Mouse (Mus musculus) ES-Bruce4 (cell line): ENCODE measurements around the gene Ksr1. TPM values are rescaled to one million over a fixed set of nuclear protein-coding genes. Genes with fewer than 3 reads are reported as not detected.

Source experiments
- H3K27ac ChIP-seq: 2 replicates; pipeline ENCODE4 v1.5.1; 2012; ENCODE audit warnings: low read length, inconsistent platforms; ENCODE audit not compliant: insufficient read depth
- H3K27me3 ChIP-seq: 2 replicates; pipeline ENCODE4 v1.6.1; 2012; ENCODE audit warnings: mild to moderate bottlenecking, low read length, inconsistent platforms; ENCODE audit not compliant: control insufficient read depth, poor library complexity, insufficient read depth, severe bottlenecking
- H3K36me3 ChIP-seq: 2 replicates; pipeline ENCODE4 v1.6.1; 2012; ENCODE audit warnings: inconsistent platforms, mild to moderate bottlenecking, low read length, moderate library complexity; ENCODE audit not compliant: control insufficient read depth, poor library complexity, insufficient read depth, severe bottlenecking
- H3K4me1 ChIP-seq: one replicate; pipeline ENCODE4 v1.8.1; 2011; ENCODE audit warnings: low read length; ENCODE audit not compliant: control insufficient read depth, insufficient read depth
- H3K4me3 ChIP-seq: 2 replicates; pipeline ENCODE4 v1.5.1; 2011; ENCODE audit warnings: low read depth, mild to moderate bottlenecking, low read length
- H3K9ac ChIP-seq: 2 replicates; pipeline ENCODE4 v1.6.1; 2012; ENCODE audit warnings: low read depth, mild to moderate bottlenecking, inconsistent platforms; ENCODE audit not compliant: poor library complexity, severe bottlenecking
- H3K9me3 ChIP-seq: replicated peaks from 2 replicates; pipeline ENCODE4 v1.6.1; 2012; ENCODE audit warnings: mild to moderate bottlenecking, low read length, inconsistent platforms; ENCODE audit not compliant: control insufficient read depth, poor library complexity, insufficient read depth, severe bottlenecking
- CTCF ChIP-seq: IDR thresholded peaks from one replicate; pipeline ENCODE4 v1.8.1; 2011; ENCODE audit warnings: low read depth, low read length
- EP300 ChIP-seq: IDR thresholded peaks from 2 replicates; pipeline ENCODE4 v1.6.1; 2011; ENCODE audit warnings: low read depth, low read length; ENCODE audit not compliant: insufficient read depth
- POLR2A ChIP-seq: IDR thresholded peaks from one replicate; pipeline ENCODE4 v1.8.1; 2011; ENCODE audit warnings: low read length; ENCODE audit not compliant: insufficient read depth
- polyA plus RNA-seq: library from polyadenylated mRNA; stranded (reverse); fragments of >200 nt; gene quantifications from 2 replicates; pipeline ENCODE4 v1.2.4, GENCODE M21; 2011; ENCODE audit warnings: low read depth; ENCODE audit not compliant: missing spikeins, insufficient read depth, insufficient read length

The Ksr1 gene
- polyA plus RNA-seq, 1 experiment, result 7.7 TPM

- no peaks in the 10 kb centered on the region for H3K9me3 ChIP-seq
- TF ChIP-seq CTCF (no peak), EP300 (no peak), POLR2A (no peak)
- H3K4me1 ChIP-seq, result peaks cover 6% of the 10 kb centered on the region
- peak overlapping the region; percentile 51 for H3K4me3 ChIP-seq
- no peaks in the 10 kb centered on the region for H3K27me3 ChIP-seq
- H3K27ac ChIP-seq, result no peak overlapping the region
- no peaks in the 10 kb centered on the region for H3K36me3 ChIP-seq
- peak overlapping the region; percentile 24 for H3K9ac ChIP-seq
Measured at GRCm38 (mm10) chr11:79016236-79016635, 130.0 kb downstream of the Ksr1 start.

- H3K9me3 ChIP-seq, result no peaks in the 10 kb centered on the region
- H3K27ac ChIP-seq, result no peak overlapping the region
- H3K36me3 ChIP-seq, result no peaks in the 10 kb centered on the region
- no peaks in the 10 kb centered on the region for H3K27me3 ChIP-seq
- peaks cover 6% of the 10 kb centered on the region for H3K4me1 ChIP-seq
- TF ChIP-seq EP300, result no peak
- no peak for TF ChIP-seq POLR2A
- no peak for TF ChIP-seq CTCF
- peak overlapping the region; percentile 51 for H3K4me3 ChIP-seq
- peak overlapping the region; percentile 24 for H3K9ac ChIP-seq
Measured at GRCm38 (mm10) chr11:79015660-79016215, 130.5 kb downstream of the Ksr1 start.

- peaks cover 3% of the 10 kb centered on the region for H3K4me1 ChIP-seq
- H3K9ac ChIP-seq, result peak overlapping the region; percentile 27; the same call in 1 of the 2 replicates
- no peak overlapping the region for H3K27ac ChIP-seq
- TF ChIP-seq EP300 (no peak), POLR2A (no peak), CTCF (no peak)
- no peaks in the 10 kb centered on the region for H3K9me3 ChIP-seq
- no peaks in the 10 kb centered on the region for H3K36me3 ChIP-seq
- H3K27me3 ChIP-seq, result no peaks in the 10 kb centered on the region
- 0 out of 2 replicates have a peak overlapping the region, but pooled peaks have one; percentile 3 for H3K4me3 ChIP-seq
Measured at GRCm38 (mm10) chr11:79014602-79015325, 131.4 kb downstream of the Ksr1 start.

GRCm38 (mm10) chr11:79013806-79014205, 132.4 kb downstream of the Ksr1 start:
- Histone ChIP-seq H3K27me3 (no peaks in the 10 kb centered on the region), H3K9ac (no peak overlapping the region), H3K36me3 (no peaks in the 10 kb centered on the region), H3K27ac (no peak overlapping the region), H3K9me3 (no peaks in the 10 kb centered on the region), H3K4me3 (no peak overlapping the region), H3K4me1 (peaks cover 3% of the 10 kb centered on the region)
- TF ChIP-seq POLR2A (no peak), EP300 (no peak), CTCF (no peak)

GRCm38 (mm10) chr11:79013056-79013455, 133.2 kb downstream of the Ksr1 start:
- H3K27ac ChIP-seq, result no peak overlapping the region
- H3K9ac ChIP-seq, result no peak overlapping the region
- TF ChIP-seq EP300 (no peak), CTCF (no peak), POLR2A (no peak)
- no peaks in the 10 kb centered on the region for H3K36me3 ChIP-seq
- H3K4me1 ChIP-seq, result peaks cover 6% of the 10 kb centered on the region
- no peak overlapping the region for H3K4me3 ChIP-seq
- no peaks in the 10 kb centered on the region for H3K27me3 ChIP-seq
- H3K9me3 ChIP-seq, result no peaks in the 10 kb centered on the region

GRCm38 (mm10) chr11:79012529-79012928, 133.7 kb downstream of the Ksr1 start:
- Histone ChIP-seq H3K4me1 (peaks cover 9% of the 10 kb centered on the region), H3K4me3 (no peak overlapping the region), H3K36me3 (no peaks in the 10 kb centered on the region), H3K9me3 (no peaks in the 10 kb centered on the region), H3K9ac (no peak overlapping the region), H3K27ac (no peak overlapping the region), H3K27me3 (no peaks in the 10 kb centered on the region)
- TF ChIP-seq CTCF, result no peak
- TF ChIP-seq EP300, result no peak
- TF ChIP-seq POLR2A, result no peak
